Mouse (Mus musculus): ENCODE results near the gene Auts2.
A peak's percentile ranks its signal among the peaks of the same experiment; 100 is the strongest.

Auts2 gene

DNA sequence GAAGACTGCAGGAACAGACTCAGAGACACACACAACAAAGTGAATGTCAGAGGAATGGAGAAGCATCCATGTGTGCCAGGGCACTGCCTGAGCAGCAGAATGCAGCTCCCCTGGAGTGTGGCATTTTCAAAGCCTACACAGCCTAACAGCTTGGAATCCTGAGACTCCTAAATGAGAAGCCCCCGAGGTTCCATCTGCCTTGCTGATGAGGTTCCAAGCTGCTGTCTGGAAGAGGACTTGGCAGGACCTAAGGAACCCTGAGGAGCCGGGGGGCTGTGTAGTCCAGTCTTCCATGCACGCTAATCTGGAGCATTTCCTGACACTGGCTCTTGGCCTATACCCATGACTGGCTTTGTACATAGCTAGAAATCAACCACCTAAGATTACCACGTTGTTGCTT lies 670.0 kb downstream of the Auts2 start:
- DNase-seq, result peak; percentile 82

DNA sequence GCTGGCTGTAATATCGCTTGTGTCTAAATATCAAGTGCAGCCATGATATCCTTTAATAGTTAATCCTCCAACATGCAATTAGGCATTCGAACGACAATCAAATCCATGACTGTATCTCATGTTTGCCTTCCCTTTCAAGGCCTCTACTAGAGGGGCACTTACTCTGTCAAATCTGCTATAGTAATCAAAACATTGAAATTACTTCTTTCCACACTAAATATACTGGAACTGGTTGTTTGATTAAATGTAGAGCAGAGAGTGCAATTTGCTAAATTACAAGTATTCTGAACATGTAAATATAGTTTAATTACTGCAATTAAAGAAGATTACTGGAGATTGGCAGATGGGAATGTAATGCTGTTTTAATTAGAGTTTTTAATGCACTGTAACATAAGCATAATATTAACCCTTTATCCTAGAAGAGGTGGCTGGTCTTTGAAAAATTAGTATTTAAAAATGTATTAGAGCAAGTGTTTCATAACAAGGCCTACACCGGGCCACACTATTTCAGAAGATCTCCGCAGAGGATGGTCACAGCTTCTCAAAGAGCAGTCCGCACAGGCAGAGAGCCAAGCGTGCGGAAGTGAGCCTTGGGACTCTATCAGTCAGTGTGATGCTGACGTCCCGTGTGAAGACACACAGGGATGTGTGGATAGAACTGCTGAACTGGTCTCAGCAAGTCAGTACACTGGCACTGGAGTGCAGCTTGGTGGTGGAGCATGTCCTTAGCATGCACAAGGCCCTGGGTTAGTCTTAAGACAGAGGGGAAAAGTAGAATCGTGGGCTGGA lies 673.2 kb downstream of the Auts2 start:
- DNase-seq, result no peak

DNA sequence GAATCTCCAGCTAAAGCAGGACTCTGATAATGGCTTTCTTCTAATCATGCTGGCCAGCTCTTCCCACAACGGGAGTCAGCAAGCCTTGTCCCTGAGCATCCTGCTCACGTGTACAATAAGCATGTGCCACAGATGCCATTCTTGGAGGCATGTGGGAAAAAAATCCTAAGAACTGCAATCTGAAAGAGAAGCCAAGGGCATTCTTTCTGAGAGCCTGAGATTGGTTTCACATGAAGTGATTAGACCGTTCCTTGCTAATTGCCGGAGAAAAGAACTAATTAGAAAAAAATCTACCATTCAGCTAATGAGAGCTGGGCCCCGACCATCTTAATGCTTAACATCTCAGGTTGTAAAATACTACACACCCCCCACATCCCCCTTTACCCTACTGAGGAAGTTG lies 677.9 kb downstream of the Auts2 start:
- no peak for DNase-seq

DNA sequence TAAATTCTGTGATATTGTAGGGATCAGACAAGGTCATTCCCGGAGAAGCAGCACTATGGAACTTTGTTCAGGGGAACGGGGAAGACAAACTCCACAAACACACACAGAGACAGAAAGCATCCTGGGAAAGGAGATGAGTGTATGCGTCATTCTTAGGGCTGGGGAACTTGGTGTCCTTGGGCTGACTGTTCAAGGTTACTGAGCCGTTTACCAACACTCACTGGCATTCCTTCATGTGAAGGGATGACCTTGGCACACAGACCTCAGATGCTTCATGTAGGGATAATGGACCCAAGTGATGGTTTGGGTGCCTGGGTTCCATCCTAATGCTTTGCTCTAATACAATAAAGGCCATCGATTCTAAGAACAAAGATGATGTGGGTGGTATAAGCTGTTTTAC lies 685.2 kb downstream of the Auts2 start:
- no peak for DNase-seq

DNA sequence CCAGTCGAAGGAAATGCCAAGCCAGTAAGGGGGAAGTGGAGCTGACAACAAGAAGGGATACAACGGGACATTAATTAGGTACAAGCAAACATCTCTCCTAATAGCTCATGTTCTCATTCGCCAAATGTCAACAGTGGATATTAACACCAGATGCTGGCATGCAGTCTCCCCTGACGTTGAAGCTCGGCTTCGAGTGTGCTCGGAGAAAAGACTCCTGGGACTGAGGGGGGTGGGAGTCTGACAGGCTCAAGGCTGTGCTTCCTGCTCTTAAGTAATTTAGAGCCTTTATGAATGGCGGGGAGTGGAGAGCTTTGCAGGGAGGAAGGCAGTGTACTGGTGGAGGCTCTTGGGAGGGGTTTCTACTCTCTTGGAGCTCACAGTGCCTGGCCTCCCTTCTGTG lies 687.8 kb downstream of the Auts2 start:
- DNase-seq, result no peak

DNA sequence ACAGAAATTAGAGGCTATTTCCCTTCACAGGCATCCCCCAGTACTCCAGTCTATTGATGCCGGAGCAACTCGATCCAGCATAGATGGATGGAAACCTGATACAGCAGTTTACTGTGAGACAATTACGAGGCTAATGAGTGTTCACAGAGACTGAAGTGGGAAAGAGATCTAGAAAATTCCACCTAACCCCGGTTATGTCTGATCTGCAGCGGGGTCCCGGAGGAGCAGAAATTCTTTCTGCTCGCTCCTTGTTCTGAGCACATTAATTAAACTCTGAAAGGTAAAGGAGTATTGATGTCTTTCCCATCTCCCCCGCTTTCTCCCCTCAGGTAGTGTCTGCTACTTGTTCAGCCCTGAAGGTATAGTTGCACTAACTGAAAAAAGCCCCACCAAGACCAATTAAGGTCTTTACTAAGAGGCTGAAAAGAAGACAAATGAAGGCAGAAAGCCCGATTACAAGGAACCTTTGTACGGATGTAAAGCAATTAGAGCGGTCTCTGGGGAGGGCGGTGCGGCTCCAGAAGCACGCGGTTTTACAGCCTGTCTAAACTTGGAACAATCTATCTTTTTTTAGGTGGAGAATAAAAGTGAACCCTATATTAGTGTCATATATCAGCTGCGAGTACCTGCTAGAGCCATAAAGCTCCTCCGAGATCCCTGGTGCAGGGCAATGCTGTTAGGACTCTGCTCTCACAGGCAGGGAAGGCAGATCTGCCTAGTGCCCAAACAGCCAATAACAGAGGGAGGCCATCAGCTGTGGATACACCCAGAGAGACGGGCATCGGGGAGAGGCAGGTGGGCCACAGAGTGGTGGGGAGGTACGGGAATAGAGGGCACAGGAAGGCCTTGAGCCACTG lies 691.3 kb downstream of the Auts2 start:
- no peak for DNase-seq

DNA sequence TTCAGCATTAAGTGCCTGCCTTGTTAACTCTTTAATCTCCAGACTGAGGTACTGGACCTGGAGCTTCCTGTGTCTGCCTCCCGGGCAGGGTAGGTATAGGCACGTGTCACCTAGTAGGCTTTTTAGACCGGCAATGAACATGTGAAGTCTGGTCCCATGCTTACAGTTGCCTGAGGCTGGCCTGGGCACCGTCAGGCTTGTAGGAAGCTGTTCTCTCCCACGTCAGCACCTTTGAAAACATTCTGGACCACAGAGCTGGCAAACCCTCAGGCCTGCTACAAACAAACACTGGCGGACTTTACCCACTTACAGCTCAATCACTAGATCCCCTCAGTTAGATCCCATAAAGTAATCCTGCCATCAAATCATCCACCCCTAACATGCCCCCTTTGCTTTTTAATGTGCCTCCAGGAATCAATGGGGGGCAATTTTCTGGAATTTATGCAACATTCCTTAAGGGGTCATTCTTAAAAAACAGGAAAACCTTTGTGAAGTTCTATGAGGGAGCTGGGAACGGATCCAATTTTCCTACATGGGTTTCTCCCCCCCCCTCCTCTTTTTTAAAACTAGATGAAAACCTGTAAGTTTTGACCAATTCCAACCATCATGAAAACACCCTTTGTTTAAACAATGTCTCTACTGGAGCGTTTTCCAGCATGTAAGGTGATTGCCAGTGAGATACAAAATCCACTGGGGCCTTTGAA lies 692.4 kb downstream of the Auts2 start:
- DNase-seq, result no peak

DNA sequence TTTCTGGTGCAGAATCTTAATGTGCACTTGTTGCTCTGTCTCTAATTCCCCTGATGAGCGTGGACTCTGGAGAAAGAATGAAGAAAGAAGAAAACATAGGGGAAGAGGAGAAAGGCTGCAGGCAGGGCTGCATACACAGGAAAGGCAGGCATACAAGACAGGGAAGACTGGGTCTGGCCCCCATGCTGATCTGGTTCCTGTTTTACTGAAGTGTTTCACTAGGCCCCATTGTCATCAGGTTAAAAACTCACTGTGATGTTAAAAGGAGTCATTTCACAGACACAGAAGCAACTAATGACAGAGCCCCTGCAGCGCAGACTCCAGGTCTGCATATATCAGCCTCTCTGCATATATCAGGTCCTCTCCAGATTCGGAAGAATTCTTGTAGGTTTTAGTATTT lies 693.5 kb downstream of the Auts2 start:
- DNase-seq, result no peak

DNA sequence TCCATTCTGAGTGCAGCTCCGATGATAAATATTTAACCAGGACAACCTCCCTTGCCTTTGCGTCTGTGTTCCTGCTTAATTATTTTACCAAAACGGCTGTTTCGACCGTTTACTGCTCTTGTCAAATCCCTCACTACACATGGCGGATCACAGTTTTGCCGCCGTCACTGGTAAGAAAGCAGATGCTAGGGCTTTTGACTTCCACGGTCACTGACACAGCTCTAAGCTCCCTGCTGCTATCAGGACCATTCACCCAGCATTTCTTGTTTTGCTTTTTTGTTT lies 698.7 kb downstream of the Auts2 start:
- DNase-seq, result no peak

DNA sequence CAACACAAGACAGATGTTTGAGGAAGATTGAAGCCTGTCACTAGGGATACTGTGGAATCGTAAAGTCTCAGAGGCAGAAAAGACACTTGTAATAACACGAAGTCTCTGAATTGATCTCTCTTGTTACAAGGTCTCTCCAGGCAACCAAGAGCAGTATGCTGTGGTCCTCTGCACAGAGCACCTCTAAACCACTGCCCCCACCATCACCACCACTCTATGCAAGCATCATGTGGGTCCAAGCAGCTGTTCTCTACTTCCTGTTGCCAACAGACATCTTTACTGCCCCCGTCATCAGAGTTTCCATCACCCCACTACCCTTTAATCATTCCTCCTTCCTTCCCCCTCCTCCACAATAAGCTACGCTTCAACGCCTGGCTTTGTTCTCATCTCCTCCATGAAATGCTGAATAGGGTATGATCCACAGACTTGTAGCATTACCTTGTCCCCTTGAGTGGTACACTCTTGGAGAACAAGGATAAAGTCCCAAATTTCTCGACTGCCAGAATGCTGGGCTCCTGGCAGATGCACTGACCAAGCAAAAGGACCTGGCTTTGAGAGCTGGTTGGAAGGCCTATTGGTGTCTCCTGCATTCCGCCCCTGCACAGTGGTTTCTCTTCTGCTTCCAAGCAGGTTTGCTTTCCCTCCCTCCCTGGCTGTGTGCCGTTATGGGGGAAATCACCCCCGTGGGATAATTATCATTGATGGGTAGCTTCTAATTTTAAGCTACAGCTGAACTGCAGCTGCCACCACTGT lies 699.2 kb downstream of the Auts2 start:
- DNase-seq, result no peak

DNA sequence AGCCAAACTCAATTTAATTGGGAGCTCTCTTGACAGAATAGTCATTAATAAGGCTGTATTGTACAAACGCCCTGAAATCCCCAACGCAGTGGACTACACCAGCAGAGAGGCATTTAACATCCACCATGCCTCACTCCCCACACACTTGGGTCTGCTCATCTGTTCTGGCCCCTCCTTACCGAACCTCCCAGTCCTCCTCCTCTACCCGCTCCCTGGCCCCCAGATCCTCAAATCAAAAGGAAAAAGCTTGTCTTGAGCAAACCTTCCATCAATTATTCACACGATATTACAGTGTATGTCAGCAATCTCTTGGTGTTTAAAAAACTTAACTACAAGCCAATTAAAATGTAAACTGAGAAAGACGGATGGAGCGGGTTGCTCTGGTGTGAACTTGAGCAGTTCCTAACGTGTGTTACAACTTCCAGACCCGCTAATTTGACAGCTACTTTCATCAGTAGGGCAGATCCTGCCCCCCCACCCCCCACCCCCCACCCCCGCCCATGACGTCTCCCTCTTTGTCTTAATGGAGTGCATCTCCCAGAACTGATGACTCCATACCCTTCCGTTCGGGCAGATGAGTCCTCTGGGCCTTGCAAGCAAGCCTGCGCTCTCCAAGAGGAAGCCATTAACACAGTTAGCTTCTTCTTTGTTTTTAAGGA lies 703.4 kb downstream of the Auts2 start:
- DNase-seq, result no peak

DNA sequence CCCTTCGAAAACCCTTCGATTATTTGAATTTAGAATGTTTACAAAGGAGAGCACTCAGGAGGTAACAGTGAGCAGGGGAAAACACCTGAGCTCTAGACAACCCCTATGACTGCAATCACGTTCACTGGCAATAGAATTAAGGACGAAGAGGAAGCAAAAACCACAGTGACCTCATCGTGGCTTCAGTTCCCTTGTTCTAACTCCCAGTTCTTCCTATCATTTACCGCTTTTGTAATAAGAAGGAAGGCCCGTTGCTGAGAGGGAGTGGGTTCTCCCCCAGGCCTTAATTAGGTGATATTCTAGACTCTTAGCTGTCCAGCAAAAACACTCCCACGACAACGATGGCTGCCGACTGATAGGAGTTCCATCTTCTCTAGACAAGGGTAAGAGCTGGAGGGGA lies 704.1 kb downstream of the Auts2 start:
- no peak for DNase-seq

DNA sequence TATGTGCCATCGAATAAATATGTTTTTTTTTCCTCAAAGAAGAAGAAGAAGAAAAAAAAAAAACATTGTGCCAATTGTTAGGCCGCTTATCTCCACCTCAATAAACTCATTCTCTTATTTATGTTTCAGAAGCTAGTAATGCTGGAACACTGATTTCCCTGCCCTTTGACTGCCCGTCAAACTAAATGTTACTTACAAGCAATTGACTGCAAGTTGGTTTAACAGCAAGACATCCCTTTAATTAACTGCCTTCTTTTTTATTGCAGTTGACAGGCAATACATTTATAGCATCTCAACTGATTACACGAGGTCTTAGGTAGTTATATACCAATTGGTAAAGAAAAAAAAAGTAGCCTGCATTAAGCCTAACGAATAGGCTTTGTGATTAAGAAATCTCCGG lies 705.1 kb downstream of the Auts2 start:
- DNase-seq, result no peak

DNA sequence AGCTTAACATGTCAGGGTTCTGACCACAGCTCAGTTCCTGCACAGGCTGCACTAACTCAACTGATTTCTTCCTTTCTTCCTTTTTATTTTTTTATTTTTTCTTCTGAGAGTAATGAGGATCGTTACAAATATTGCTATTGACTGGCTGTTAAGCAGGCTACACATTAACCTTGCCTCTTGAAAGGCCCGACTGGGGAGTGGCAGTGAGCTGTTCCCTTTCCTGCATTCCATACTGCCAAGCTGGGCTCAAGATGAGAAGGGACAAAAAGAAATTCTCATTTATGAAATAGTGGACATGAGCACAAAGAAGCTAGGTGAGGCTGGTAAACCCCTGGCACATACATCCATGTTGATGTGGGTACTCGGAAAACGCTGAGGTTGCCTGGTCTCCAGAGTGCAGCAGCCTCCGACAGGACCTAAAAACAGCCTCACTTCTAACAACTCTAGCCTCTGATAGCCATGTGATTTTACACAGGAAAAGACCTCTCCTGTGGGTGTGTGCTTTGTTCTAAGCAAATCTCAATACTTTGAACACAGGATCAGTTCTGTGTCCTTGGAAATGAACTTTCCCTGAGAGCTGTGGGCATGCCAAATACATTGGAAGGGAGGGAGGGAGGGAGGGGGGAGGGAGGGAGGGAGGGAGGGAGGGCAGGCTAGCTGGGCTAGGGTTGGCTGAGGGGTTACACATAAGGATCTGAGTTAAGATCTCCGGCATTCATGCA lies 707.0 kb downstream of the Auts2 start:
- DNase-seq, result no peak

DNA sequence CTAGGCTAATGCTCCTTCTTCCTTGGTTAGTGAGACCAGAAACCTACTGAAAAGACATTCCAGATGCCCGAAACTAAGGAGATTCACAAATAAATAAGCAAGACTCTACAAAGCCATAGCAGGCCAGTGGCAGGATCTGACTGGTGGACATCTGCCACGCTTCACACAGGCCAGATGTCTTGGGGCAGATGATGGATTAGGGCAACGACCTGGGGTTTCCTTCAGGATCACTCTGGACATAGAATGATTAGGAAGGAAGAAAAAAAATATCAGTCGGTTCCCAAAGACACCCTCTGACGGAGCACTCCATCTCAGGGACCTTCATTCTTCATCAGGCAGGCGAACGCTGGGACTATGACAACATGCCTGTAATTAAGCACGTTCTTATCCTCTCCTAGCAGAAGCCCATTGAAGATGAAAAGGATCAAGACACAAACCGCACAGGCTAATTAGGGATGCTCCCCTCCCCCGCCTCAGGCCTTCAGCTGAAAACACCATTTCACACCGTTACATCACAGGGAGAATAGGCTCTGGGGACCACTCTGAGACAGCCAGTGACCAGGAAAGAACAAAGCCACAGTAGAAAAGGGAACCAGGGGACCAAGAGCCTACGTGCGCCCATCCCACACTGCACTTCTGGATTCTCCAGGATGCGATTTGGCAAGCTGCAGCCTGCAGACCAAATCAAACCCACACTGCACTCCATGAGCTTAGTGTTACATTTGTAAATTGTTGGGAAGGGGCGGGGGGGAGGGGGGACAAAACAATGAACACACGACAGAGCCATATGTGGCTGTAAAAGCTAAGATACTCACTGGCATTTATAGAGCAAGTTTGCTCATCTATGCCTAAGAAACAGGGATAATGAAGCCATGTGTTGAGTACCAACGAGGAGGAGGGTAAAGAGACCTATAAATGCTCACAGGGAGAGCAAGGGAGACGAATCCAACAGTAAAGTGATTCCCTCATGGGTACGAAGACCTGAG lies 710.0 kb downstream of the Auts2 start:
- no peak for DNase-seq

DNA sequence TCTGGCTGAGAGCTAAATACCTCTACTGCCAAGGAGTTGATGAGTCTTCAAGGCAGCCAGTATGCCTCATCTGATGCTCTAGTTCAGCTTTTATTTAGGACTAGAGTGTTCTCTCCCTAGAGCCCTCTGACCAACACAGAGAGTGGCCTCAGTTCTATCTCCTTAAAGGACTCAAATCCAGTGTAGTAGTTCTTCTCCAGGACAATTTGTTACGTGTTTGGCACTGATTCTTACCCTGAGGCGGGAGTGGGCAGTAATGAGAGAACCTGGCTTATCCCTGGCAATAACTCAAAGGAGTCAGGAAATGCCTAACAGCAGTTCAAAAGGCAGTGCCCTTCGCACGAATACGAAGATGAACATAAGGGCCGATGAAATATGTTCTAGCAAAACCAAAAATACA lies 713.0 kb downstream of the Auts2 start:
- DNase-seq, result no peak

DNA sequence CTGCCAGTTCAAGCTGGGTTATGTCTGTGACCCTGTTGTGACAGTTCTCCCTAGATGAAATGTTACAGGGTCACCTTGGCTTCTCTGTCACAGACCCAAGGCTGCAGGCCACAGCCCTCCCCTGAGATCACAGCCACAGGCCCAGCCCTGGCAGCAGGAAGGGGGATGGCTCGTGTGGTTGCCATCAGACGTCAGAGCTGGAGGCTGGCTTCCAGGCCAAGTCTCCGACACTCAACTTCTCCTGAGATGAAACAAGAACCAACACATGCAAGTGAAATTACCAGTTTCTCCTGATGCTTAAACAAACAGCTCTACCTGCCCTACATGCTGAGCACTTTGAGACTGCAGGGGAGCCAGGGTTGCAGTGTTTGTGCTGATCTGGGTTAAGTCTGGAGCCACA lies 713.9 kb downstream of the Auts2 start:
- DNase-seq, result no peak

DNA sequence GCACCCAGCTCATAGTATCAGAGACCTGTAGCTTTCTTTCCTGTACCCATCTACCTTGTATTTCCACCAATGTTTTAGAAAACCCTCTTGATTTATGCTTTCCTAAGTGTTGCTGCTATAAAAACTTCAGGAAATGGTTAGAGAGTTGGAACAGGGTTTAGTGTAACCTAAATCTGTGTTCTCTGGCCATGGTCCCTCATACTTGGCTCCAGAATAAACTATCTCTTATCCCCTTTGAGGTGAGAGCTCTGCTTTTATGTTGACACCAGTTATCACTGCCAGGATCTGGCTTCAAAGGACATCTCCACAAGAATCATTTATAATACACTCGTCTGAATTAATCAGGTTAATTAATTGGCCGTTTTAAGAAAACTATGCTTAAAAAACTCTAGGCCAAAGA lies 714.5 kb downstream of the Auts2 start:
- DNase-seq, result no peak

DNA sequence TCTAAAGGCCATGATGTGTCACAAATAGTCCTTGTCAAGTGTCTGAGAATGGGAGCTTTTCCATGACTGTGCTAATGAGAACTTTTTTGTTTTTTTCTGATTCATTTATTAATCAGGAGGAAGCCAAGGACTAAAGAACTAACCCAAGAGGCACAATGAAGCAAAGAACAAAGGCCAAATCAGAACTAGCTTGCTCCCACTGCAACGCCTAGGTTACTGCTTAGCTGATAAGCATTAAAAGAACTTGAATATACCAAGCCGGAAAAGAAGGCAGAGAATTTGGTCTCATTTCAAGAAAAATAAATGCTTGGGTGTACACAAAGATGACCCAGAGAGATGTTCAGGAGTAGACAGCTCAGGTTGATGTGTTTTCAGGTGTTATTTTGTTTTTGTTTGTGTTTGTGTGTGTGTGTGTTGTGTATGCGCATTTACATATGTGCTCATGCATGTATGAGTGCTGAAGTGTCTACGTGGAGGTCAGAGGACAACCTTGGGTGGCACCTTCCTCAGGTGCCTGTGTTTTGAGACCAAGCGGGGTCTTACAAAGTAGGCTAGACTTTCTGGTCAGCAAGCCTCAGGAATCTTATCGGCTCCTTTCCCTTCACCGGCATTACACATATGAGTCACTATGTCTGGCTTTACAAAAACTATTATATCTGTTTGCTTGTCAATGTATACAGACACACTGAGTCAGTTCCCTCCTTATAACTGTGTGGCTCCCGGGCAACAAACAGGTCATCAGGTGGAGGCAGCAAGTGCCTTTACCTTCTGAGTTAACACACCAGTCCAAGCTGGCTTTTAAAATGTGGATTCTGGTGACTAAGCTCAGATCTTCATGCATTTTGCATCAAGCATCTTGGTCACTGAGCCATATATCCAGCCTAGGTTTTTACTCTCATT lies 716.5 kb downstream of the Auts2 start:
- no peak for DNase-seq

DNA sequence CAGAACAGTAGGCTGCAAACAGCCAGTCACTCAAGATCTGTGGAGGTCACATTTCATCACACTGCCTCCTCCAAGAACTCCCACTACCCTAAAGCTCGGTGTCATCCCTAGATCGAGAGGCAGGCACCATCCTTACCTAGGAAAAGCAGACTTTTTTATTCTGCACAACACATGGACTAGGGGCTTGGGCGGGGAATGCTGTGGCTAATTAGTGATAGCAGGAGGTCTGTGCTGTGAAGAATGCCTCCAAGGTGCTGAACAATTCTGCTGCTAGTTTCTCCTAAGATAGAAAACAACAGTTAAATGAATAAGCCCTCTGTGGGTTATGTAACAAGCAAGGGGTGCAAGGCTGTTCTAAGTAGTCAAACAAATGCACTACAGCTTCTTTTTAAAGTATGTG lies 717.7 kb downstream of the Auts2 start:
- no peak for DNase-seq

All from cerebellum, adult 8-10 months (tissue).